In the genomic region with DNA sequence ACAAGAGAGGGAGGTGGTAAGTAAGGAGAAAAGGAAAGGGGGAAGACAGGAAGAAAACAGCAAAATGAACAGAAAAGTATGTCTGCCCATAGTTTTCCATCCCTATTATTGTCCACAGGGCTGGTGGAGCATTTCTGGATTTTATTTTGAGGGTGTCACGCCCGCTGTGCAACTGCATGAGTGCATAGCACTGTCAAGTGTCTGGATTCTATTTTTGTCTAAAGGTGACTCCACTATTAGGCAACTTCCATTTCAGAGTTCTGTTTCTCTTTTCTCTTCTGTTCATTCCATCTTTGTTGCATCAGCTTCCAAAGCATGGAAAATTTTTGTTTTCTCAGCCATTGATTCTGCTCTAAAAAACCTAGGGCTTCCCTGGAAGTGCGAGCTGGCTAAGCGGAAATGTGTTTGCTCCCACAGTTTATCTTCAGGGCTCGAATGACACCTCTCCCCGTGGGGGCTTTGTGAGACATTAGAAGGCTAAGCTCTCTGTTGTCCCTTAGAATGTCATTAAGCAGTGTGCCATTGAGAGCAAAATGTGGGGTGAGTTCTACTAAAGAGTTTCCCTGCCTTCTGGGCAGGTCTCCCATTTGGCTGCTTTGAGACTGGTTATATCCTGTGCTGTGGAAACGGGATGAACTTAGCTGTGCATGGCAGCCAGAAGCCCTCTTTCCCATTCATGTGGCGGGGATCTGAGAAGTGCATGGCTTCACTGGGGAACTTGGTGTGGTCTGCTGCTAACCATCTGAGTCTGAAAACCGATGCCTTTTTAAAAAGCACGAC, we compare ENCODE assay signal across 8 mouse cellular contexts.
DNase-seq lines count a peak whose midpoint lies in the region; ATAC-seq lines count a peak whose summit lies in the region.

No protein-coding gene starts in this region.

- no peak overlapping the region for H3K4me3 ChIP-seq in embryonic facial prominence, embryonic 10.5 days
- H3K4me3 ChIP-seq in kidney, embryonic 14.5 days (ENCODE audit: low read length) = no peak overlapping the region
- no peak overlapping the region for H3K4me3 ChIP-seq in neural tube, embryonic 13.5 days

- DNase-seq in layer of hippocampus, adult 11-12 months (ENCODE audit: low spot score) = peak; percentile 17
- no peak for DNase-seq in layer of hippocampus, adult 9-11 months
- DNase-seq in embryonic facial prominence, embryonic 10.5 days (ENCODE audit: low spot score) = no peak
- peak; percentile 67 for DNase-seq in heart, adult 8-10 months (ENCODE audit: low spot score)
- no peak for DNase-seq in adipocyte (ENCODE audit: low spot score)
- no peak for DNase-seq in adrenal gland, adult 8-10 months

- no peaks in the 10 kb centered on the region for H3K9me3 ChIP-seq in embryonic facial prominence, embryonic 10.5 days
- H3K9me3 ChIP-seq in kidney, embryonic 14.5 days (ENCODE audit: control insufficient read depth, low read length) = no peaks in the 10 kb centered on the region
- H3K9me3 ChIP-seq in neural tube, embryonic 13.5 days = no peaks in the 10 kb centered on the region

- H3K36me3 ChIP-seq in embryonic facial prominence, embryonic 10.5 days (replicated peaks) = no peaks in the 10 kb centered on the region
- no peaks in the 10 kb centered on the region for H3K36me3 ChIP-seq in kidney, embryonic 14.5 days (ENCODE audit: control insufficient read depth, insufficient read depth, low read length)
- H3K36me3 ChIP-seq in neural tube, embryonic 13.5 days = no peaks in the 10 kb centered on the region

- 23% methylated on average over 10 of the region's 10 CpGs for WGBS in embryonic facial prominence, embryonic 10.5 days
- WGBS in kidney, embryonic 14.5 days = 25% methylated on average over 10 of the region's 10 CpGs
- 19% methylated on average over 10 of the region's 10 CpGs for WGBS in neural tube, embryonic 13.5 days

- no peak overlapping the region for H3K9ac ChIP-seq in kidney, embryonic 14.5 days (ENCODE audit: low read depth, low read length)
- H3K9ac ChIP-seq in neural tube, embryonic 13.5 days = no peak overlapping the region

- peak overlapping the region; percentile 21; the same call in 1 of the 2 replicates for H3K27ac ChIP-seq in embryonic facial prominence, embryonic 10.5 days (replicated peaks)
- no peak overlapping the region for H3K27ac ChIP-seq in kidney, embryonic 14.5 days (ENCODE audit: low read depth, low read length)
- H3K27ac ChIP-seq in neural tube, embryonic 13.5 days (replicated peaks) = peak overlapping the region; percentile 34; the same call in 1 of the 2 replicates

- ATAC-seq in kidney, embryonic 14.5 days (ENCODE audit: low FRiP score, low TSS enrichment) = peak; percentile 44; the same call in 1 of the 2 replicates
- no peak; the same call in 1 of the 2 replicates for ATAC-seq in neural tube, embryonic 13.5 days (ENCODE audit: low read depth)

- no peak overlapping the region for H3K4me2 ChIP-seq in kidney, embryonic 14.5 days (replicated peaks; ENCODE audit: low read depth, low read length)
- H3K4me2 ChIP-seq in neural tube, embryonic 13.5 days = 0 out of 2 replicates have a peak overlapping the region, but pooled peaks have one; percentile 10

- peaks cover 45% of the 10 kb centered on the region for H3K4me1 ChIP-seq in embryonic facial prominence, embryonic 10.5 days
- H3K4me1 ChIP-seq in kidney, embryonic 14.5 days (ENCODE audit: control insufficient read depth, insufficient read depth, low read length) = peaks cover 30% of the 10 kb centered on the region
- peaks cover 39% of the 10 kb centered on the region for H3K4me1 ChIP-seq in neural tube, embryonic 13.5 days (replicated peaks)

- H3K27me3 ChIP-seq in embryonic facial prominence, embryonic 10.5 days (replicated peaks; ENCODE audit: low read depth, poor library complexity, severe bottlenecking) = no peaks in the 10 kb centered on the region
- no peaks in the 10 kb centered on the region for H3K27me3 ChIP-seq in kidney, embryonic 14.5 days (ENCODE audit: control insufficient read depth, insufficient read depth, low read length)
- H3K27me3 ChIP-seq in neural tube, embryonic 13.5 days = no peaks in the 10 kb centered on the region

Comparison
In these comparisons a context has a peak if more than half of its experiments do, and no peak if none do; other contexts are left out.
1. DNase-seq: peak in layer of hippocampus, adult 11-12 months (single experiment) and heart, adult 8-10 months (single experiment); none in layer of hippocampus, adult 9-11 months (single experiment), embryonic facial prominence, embryonic 10.5 days (single experiment), adipocyte (single experiment) and adrenal gland, adult 8-10 months (single experiment).